Mouse (Mus musculus): ENCODE results near the gene Ergic1.

The Ergic1 gene

GRCm38 (mm10) chr17:26561290-26561640, at the start of gene Ergic1:
Ergic1 (plus strand) TSS chr17:26561489.
- peak; percentile 92 for DNase-seq (ENCODE audit: low spot score)

DNA sequence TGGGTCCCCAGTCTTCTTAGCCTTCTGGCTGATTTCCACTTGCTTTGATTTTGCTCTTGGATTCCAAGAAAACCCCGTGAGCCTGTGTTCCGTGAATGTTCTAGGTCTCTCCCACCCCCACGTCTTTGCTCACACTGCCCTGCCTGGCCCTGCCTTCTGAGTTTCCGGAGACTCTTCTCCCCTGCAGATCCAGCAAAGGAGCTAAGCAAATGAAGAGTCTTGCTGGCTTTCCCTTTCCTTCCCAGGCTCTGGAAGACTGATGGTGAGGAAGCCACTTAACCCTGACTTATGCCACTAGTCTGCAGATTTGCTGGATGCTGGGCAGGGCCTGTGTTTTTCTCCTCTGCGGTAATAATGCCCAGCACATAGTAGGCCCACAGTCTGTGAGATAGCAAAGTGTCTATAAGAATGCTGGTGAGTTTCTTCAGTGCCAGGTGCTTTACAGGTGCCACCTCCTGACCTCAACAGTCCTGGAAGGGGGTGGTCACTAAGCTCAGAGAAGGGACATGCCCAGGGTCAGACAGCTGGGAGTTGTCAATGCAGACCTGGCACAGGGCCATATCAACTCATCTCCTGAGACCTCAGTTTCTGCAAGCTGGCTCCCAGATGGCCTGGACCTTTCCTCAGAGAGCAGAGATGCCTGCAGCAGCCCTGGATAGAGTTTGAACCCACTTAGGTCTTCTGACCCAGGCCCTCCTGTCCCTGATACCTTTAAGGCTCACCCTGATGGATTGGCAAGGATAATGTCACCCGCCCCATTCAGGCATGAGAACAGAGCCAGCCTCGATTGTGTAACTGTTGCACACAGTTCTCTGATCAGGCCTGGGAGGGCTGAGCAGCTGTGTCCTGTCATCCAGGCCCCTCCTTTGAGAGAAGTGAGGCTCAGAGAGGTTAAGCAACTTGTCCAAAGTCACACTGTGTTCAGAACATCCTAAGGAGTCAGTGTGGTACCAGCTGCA, 49.2 kb upstream of the Ergic1 start:
- peak; percentile 82 for DNase-seq (ENCODE audit: low spot score)

GRCm38 (mm10) chr17:26512961-26513360, 48.3 kb upstream of the Ergic1 start:
- no peak for DNase-seq (ENCODE audit: low spot score)

- DNase-seq (ENCODE audit: low spot score), result no peak
These were observed 47.6 kb upstream of the Ergic1 start for GRCm38 (mm10) chr17:26513459-26514290.

DNA sequence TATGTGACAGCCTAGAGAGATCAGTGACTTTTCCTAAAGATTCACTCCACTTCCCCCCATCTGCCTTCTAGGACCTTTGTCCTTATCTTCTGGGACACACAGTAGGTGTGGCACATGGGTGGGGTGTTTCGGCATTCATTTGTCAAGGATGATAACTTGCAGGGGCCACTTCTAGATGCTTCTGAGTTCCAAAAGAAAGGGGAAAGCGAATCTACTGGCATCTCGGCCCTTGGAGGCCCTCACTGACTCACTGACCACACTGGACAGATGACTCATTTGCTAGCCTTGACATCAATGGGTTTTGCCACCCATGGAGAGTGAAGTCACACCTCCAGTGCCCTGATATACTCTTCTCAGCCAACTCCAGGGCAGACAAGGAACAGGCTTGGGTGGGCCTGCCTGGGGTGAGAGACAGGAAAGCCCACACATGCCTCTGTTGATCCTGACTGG, 46.7 kb upstream of the Ergic1 start:
- no peak for DNase-seq (ENCODE audit: low spot score)

DNA sequence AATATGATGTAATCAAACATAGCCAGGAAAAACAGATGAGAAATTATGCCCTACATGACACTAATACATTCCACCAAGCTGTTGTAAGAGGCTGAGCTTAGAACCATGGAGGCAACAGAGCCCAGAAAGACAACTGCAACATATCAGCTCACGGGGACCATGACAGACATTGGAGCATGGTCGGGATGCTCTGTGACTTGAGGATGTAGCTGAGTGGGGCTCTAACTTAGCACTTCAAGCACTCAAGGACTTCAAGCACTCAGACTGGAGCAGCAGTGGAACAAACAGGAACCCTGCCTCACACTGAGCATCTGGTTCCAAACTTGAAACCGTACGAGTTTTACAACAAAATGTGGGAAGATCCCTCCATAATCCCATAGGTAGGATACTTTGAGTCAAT, 45.6 kb upstream of the Ergic1 start:
- DNase-seq (ENCODE audit: low spot score), result no peak

DNA sequence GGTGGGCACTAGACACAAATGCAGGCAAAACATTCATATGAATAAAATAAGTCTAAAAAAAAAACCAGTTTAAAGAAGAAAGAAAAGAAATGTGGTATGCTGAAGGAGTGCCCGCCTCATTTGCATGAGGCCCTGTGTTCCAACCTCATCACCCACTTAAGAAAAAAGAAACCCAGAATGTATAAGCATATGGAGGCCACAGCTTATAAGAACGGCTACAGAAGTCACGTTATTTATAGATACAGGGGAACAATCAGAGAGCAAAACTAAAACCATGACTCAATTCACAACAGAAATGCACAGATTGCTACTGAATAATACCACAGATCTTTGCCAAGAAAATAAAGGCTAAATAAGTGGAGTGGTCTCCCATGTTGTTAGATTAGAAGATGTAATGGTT, 43.0 kb upstream of the Ergic1 start:
- DNase-seq (ENCODE audit: low spot score), result no peak

- DNase-seq (ENCODE audit: low spot score), result no peak
These were observed 38.6 kb upstream of the Ergic1 start for GRCm38 (mm10) chr17:26522711-26523110.

DNA sequence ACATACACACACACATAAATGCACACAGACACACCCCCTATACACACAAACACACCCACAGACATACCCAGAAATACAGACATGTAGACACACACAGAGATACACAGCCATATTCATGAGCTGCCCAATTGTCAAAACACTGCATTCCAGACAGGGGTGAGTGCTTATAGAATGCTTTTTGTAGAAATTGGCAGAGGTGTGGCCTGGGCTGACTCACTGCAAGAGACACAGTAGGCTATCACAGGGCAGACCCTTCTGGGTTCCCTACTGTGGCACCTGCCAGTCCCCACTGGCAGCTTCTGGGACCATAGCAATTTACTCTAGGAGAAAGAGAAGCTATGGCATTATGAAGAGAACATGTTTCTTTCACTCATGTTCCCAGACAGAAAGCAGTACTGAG, 37.0 kb upstream of the Ergic1 start:
- no peak for DNase-seq (ENCODE audit: low spot score)

DNA sequence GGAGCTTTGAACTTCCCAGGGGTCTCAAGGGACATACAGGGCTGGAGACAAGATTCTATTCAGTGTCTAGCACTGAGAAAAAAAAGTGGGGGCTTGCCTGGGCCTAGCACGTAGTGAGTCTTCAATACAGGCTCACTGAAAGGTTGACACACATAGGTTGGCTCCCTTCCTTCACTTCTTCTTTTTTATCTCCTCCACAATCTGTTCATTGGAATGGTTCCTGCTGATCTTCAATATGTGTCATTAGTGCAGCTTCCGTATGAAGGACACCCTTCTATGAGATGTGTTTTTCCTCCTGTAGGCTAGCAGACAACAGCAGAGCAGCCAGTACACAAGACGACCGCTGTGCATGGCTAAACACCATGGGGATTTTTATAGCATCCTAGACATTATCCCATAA, 36.5 kb upstream of the Ergic1 start:
- DNase-seq (ENCODE audit: low spot score), result no peak

- no peak for DNase-seq (ENCODE audit: low spot score)
These were observed 36.0 kb upstream of the Ergic1 start for GRCm38 (mm10) chr17:26525316-26525715.

GRCm38 (mm10) chr17:26527291-26527690, 34.0 kb upstream of the Ergic1 start:
- no peak for DNase-seq (ENCODE audit: low spot score)

DNA sequence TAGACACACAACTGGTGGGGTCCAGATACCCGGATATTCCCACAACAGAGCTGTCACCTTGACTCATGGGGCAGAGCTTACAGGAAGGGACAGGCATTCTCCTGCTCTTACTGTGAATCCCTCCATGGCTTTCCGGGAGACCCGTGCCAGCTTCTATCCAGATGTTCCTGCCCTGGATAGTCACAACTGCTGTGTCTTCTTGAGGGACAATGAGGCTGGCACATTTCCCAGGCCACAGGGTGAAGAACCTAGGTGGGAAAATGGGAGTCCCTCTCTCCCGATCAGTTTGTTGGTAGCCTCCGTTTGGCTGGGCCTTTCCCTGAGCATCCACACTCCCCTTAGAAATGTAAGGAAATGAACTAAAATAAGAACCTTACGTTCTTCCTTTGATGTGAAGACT, 32.5 kb upstream of the Ergic1 start:
- DNase-seq (ENCODE audit: low spot score), result no peak

GRCm38 (mm10) chr17:26529791-26530241, 31.5 kb upstream of the Ergic1 start:
- peak; percentile 56 for DNase-seq (ENCODE audit: low spot score)

DNA sequence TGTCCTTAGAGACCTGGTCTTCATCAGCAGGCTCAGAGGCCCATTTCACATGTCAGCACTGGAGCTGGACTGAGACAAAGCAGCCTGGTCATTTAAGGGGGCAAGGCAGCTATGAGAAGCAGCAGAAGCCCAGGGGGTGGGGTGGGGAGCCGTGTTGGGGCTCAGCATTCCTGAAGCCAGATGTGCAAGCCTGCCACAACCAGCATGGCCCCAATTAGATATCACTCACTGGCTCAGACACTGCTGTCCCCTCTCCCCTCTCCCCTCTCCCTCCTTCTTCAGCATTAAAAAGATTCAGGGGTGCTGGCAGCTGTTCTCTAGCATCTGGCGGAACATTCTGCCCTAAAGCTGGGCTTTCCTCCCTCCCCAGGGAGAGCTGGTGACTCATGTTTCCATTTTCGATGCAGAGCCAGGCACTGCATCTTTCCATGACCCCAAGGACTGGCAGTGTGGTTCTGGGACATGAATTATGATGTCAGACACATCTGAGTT, 30.7 kb upstream of the Ergic1 start:
- peak; percentile 66 for DNase-seq (ENCODE audit: low spot score)

DNA sequence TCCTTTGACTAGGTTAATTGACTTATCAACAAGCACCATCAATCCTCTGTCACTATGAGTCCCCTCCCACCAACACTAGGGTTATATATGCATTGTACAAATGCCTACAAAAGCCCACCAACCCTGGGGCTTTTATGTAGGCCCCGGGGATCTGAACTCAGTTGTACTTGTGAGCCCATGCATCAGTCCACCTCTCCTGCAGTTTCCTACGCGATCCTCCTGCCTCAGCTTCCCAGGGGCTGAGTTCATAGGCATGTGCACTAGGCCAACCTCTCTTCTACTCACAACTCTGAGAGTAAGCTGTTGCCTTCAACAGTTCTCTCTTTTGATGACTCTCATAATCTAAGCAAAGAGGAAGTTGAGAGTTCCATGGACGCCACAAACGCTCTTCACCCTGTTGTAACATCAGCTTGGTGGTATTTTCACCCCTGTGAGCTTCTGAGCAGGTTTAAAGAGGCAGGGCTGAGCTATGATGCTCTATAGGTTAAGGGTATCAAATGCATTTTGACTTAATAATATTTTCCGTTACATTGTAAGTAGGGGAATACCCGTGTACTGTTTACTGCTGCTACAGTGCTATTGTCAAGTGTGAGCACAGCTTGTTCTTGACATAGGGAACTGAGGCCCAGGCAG, 29.8 kb upstream of the Ergic1 start:
- no peak for DNase-seq (ENCODE audit: low spot score)

- DNase-seq (ENCODE audit: low spot score), result no peak
These were observed 28.7 kb upstream of the Ergic1 start for GRCm38 (mm10) chr17:26532476-26533045.

GRCm38 (mm10) chr17:26533871-26534372, 27.4 kb upstream of the Ergic1 start:
- no peak for DNase-seq (ENCODE audit: low spot score)

DNA sequence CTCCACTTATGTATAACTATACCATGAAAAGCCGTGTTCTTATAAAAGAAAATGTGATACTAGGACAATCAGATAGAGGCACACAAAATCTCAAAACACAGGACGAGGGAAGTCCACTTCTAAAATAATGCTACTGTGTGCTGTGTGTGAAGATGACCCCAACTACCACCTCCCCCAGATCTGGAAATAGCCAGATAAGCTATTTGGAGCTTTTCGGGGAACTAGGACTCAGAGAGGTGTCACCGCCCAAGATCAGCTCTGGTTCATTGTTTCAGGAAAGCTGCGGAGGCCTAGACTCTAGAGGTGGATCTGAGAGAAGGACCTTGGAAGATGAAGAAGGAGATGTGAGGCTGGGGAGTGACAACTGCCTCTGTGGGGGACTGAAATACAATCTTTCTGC, 26.6 kb upstream of the Ergic1 start:
- DNase-seq (ENCODE audit: low spot score), result no peak

DNA sequence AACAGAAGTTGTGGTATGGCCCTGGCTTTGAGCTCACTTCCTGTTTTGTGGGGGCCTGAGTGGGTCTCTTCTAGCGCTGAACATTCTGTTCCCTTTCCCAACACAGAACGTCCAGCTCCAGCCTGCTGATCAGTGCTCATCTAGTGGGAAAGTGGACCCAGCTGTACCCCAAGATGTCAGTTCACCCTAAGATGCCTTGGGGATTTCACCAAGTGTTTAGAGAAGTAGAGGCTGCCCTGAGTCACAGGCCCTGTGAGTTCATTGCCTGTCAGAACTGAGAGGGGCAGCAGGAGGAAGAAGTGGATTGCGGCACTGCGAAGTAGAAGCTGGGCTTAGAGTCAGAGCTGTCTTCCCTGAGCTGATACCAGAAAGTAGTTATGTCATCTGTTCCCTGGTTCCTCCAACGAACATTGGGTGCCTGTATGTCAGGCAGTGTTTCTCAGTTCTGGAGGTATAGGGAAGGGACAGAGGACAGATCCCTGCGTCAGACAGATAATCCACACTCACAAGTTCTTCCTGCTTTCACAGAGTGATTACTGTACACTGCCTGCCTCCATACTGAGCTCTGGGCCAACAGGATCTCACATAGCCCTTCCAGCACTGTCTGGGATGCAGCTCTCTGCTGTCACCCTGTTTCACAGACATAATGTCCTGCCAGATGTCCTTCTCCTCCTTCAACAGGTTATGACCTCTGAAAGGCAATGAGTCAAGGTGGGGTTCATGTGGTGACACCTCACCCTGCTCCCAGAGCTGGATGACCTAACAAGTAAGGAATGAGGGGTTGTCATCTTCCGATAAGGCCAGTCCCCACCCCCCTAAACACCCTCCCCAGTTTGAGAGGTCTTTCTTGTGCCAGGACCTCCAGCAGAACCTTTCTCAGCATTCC, 25.8 kb upstream of the Ergic1 start:
- DNase-seq (ENCODE audit: low spot score), result peak; percentile 67
